Mouse (Mus musculus) embryonic facial prominence, embryonic 14.5 days (tissue): Measurements from ENCODE around the gene Ybx2. TPM values are rescaled to one million over a fixed set of nuclear protein-coding genes. Genes with fewer than 3 reads are reported as not detected.

Source experiments
- ATAC-seq: fragments of 200-750 bp; cut with Nextera tagmentation; 2 replicates; pipeline ENCODE4 v1.8.0; 2017; ENCODE audit warnings: low read depth, moderate number of reproducible peaks, moderate TSS enrichment
- DNase-seq: peaks from one replicate; pipeline ENCODE4 v3.0.0-alpha.2; 2015; ENCODE audit warnings: low spot score
- H3K27ac ChIP-seq: fragments of 300-500 bp; sonication (generic); replicated peaks from 2 replicates; pipeline ENCODE4 v1.5.1; 2014; ENCODE audit warnings: low read depth, mild to moderate bottlenecking, low read length, moderate library complexity
- H3K27me3 ChIP-seq: fragments of 300-500 bp; sonication (generic); replicated peaks from 2 replicates; pipeline ENCODE4 v1.6.1; 2014; ENCODE audit warnings: low read length; ENCODE audit not compliant: control insufficient read depth, insufficient read depth
- H3K36me3 ChIP-seq: fragments of 300-500 bp; sonication (generic); 2 replicates; pipeline ENCODE4 v1.6.1; 2014; ENCODE audit warnings: low read length, mixed read lengths; ENCODE audit not compliant: control insufficient read depth, insufficient read depth
- H3K4me1 ChIP-seq: fragments of 300-500 bp; sonication (generic); 2 replicates; pipeline ENCODE4 v1.6.1; 2014; ENCODE audit warnings: antibody characterized with exemption, low read length; ENCODE audit not compliant: control insufficient read depth, insufficient read depth
- H3K4me2 ChIP-seq: fragments of 300-500 bp; sonication (generic); 2 replicates; pipeline ENCODE4 v1.6.1; 2014; ENCODE audit warnings: low read depth, mild to moderate bottlenecking, low read length, moderate library complexity, mixed read lengths
- H3K4me3 ChIP-seq: fragments of 300-500 bp; sonication (generic); 2 replicates; pipeline ENCODE4 v1.5.1; 2014; ENCODE audit warnings: low read depth, mild to moderate bottlenecking, low read length
- H3K9ac ChIP-seq: fragments of 300-500 bp; sonication (generic); 2 replicates; pipeline ENCODE4 v1.6.1; 2014; ENCODE audit warnings: low read depth, mild to moderate bottlenecking, low read length, moderate library complexity, mixed read lengths
- H3K9me3 ChIP-seq: fragments of 300-500 bp; sonication (generic); 2 replicates; pipeline ENCODE4 v1.6.1; 2016; ENCODE audit warnings: low read length; ENCODE audit not compliant: control insufficient read depth
- WGBS: fragments of 180-500 bp; shearing (Covaris S2); extraction: QIAGEN DNeasy Blood & Tissue Kit; methylation state at CpG from one replicate; pipeline ENCODE4 v1.1.7; 2014; 5-methylcytosine and 5-hydroxymethylcytosine counted together
- polyA plus RNA-seq: library from polyadenylated mRNA; unstranded; fragments of >200 nt; fragmentation: Nextera tagmentation; extraction: Ambion mirVana; gene quantifications from 2 replicates; pipeline ENCODE4 v1.2.1, GENCODE M21; 2014

The Ybx2 gene
- polyA plus RNA-seq, 1 experiment from 2014 or later: 4.2 TPM

GRCm38 (mm10) chr11:69945997-69946891 is 10.6 kb downstream of the Ybx2 start:
- WGBS: 89% methylated on average over 18 of the region's 18 CpGs
- Histone ChIP-seq H3K9me3 (no peaks in the 10 kb centered on the region), H3K36me3 (peaks cover 40% of the 10 kb centered on the region), H3K27me3 (no peaks in the 10 kb centered on the region), H3K9ac (peak overlapping the region; percentile 67), H3K4me3 (peak overlapping the region; percentile 61), H3K4me1 (peaks cover 10% of the 10 kb centered on the region), H3K4me2 (peak overlapping the region; percentile 86), H3K27ac (peak overlapping the region; percentile 92; the same call in 1 of the 2 replicates)
- DNase-seq (no peak), ATAC-seq (no peak)

- 2% methylated on average over 25 of the region's 29 CpGs for WGBS
- Histone ChIP-seq H3K9ac (peak overlapping the region; percentile 67), H3K4me2 (peak overlapping the region; percentile 86), H3K27me3 (no peaks in the 10 kb centered on the region), H3K36me3 (peaks cover 33% of the 10 kb centered on the region), H3K4me1 (peaks cover 10% of the 10 kb centered on the region), H3K4me3 (peak overlapping the region; percentile 61), H3K27ac (peak overlapping the region; percentile 92), H3K9me3 (no peaks in the 10 kb centered on the region)
- peak; percentile 62 for ATAC-seq
- DNase-seq: peak; percentile 77
Observed at GRCm38 (mm10) chr11:69947337-69948065, 11.9 kb downstream of the Ybx2 start.

GRCm38 (mm10) chr11:69948066-69948762 is 12.6 kb downstream of the Ybx2 start, which contains the start of gene Slc2a4:
Slc2a4 (minus strand) TSS chr11:69948188.
- H3K4me3 ChIP-seq: peak within 1 kb of the TSS; percentile 61
- peak within 1 kb of the TSS; percentile 86 for H3K4me2 ChIP-seq
- peak; percentile 94 for ATAC-seq
- H3K4me1 ChIP-seq: peaks cover 10% of the 10 kb centered on the region
- H3K27me3 ChIP-seq: no peaks in the 10 kb centered on the region
- WGBS: under 1% methylated on average over 32 of the region's 34 CpGs
- H3K9me3 ChIP-seq: no peaks in the 10 kb centered on the region
- H3K36me3 ChIP-seq: peaks cover 26% of the 10 kb centered on the region
- peak within 1 kb of the TSS; percentile 67 for H3K9ac ChIP-seq
- H3K27ac ChIP-seq: peak within 1 kb of the TSS; percentile 92
- peak; percentile 98 for DNase-seq

- Histone ChIP-seq H3K4me2 (peak overlapping the region; percentile 86), H3K27ac (peak overlapping the region; percentile 92), H3K4me1 (peaks cover 10% of the 10 kb centered on the region), H3K9me3 (no peaks in the 10 kb centered on the region), H3K9ac (peak overlapping the region; percentile 67), H3K36me3 (peaks cover 21% of the 10 kb centered on the region), H3K4me3 (peak overlapping the region; percentile 61), H3K27me3 (no peaks in the 10 kb centered on the region)
- WGBS: under 1% methylated on average over 13 of the region's 14 CpGs
- peak; percentile 45 for ATAC-seq
- DNase-seq: peak; percentile 93
Observed at GRCm38 (mm10) chr11:69948763-69949150, 13.2 kb downstream of the Ybx2 start.

- DNase-seq: no peak
- Histone ChIP-seq H3K9ac (no peak overlapping the region), H3K9me3 (no peaks in the 10 kb centered on the region), H3K4me1 (peaks cover 10% of the 10 kb centered on the region), H3K4me2 (no peak overlapping the region), H3K27ac (no peak overlapping the region), H3K4me3 (no peak overlapping the region), H3K27me3 (no peaks in the 10 kb centered on the region), H3K36me3 (no peaks in the 10 kb centered on the region; the same call in 1 of the 2 replicates)
- no peak for ATAC-seq
- WGBS: 45% methylated on average over 4 of the region's 4 CpGs
Observed at GRCm38 (mm10) chr11:69950807-69951459, 15.3 kb downstream of the Ybx2 start.

GRCm38 (mm10) chr11:69952274-69952673 is 16.7 kb downstream of the Ybx2 start:
- no peak for ATAC-seq
- Histone ChIP-seq H3K4me1 (peaks cover 3% of the 10 kb centered on the region), H3K27me3 (no peaks in the 10 kb centered on the region), H3K9ac (no peak overlapping the region), H3K36me3 (no peaks in the 10 kb centered on the region), H3K4me3 (no peak overlapping the region), H3K9me3 (no peaks in the 10 kb centered on the region), H3K27ac (no peak overlapping the region), H3K4me2 (no peak overlapping the region)
- WGBS: 42% methylated on average over 1 of the region's 1 CpGs
- DNase-seq: no peak

- 64% methylated on average over 11 of the region's 11 CpGs for WGBS
- ATAC-seq (no peak), DNase-seq (no peak)
- no peak overlapping the region for H3K27ac ChIP-seq
- H3K36me3 ChIP-seq: no peaks in the 10 kb centered on the region
- no peaks in the 10 kb centered on the region for H3K27me3 ChIP-seq
- H3K4me3 ChIP-seq: no peak overlapping the region
- no peak overlapping the region for H3K4me2 ChIP-seq
- no peak overlapping the region for H3K9ac ChIP-seq
- peaks cover 3% of the 10 kb centered on the region; the same call in 1 of the 2 replicates for H3K4me1 ChIP-seq
- no peaks in the 10 kb centered on the region for H3K9me3 ChIP-seq
Observed at GRCm38 (mm10) chr11:69953267-69953915, 17.8 kb downstream of the Ybx2 start.
